Mouse (Mus musculus) ovary, adult 18-20 months (tissue): ENCODE data around the gene Olfr345.

ENCODE experiments used
- DNase-seq: peaks from one replicate; pipeline ENCODE4 v3.0.0; 2022; ENCODE audit warnings: low spot score, mixed read lengths

Olfr345 gene

DNA sequence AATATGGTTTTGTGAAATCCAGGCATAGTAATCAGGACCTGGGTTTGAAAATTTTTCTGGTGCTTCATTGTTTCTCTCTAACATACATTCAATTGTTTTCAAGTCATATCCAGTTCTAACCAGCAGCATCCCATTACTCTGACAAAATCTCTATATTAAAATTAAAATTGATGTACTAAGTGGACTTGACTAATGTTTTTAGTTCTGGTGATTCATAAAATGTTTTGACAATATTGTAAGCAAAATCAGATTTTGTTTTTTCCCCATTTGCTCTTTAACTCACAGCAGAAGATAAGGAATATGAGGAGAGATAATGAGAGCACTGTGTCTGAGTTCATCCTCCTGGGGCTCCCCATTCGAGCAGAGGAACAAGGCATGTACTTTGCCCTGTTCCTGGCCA, at the start of gene Olfr345:
Olfr345 (plus strand) TSS at position 301 of the 400 bp plus-strand sequence.
- no peak for DNase-seq

DNA sequence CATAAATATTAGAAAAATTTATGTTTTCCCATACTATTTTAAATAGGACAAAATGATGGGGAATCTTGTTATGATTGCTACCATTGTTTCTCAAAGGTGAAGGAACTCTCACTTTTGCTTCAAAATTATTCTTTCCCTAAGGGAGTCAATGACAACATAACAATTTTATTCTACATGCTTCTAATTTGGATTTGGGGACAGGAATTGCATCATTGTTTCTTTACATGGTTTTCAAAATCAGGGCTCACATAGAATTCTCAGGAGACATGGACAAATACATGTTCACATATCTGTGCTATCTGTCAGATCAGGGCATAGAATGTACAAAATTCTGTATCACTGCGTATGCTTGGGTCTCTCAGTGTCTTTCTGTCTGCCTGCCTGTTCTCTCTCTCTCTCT, 45.6 kb downstream of the Olfr345 start, which contains the start of gene Olfr346:
Olfr346 (plus strand) TSS at position 301 of the 400 bp plus-strand sequence.
- no peak for DNase-seq
